Mouse (Mus musculus) ES-Bruce4 (cell line): ENCODE data around the gene Prkar1a. TPM values are rescaled to one million over a fixed set of nuclear protein-coding genes. Genes with fewer than 3 reads are reported as not detected.
A peak's percentile ranks its signal among the peaks of the same experiment; 100 is the strongest.
"Not testable (repeated sequence)": the region's sequence is repeated elsewhere in the genome, so short reads cannot be mapped to it uniquely, and the experiment has no call there.

Experiments used
- H3K27ac ChIP-seq: 2 replicates; pipeline ENCODE4 v1.5.1; 2012; ENCODE audit warnings: low read length, inconsistent platforms; ENCODE audit not compliant: insufficient read depth
- H3K27me3 ChIP-seq: 2 replicates; pipeline ENCODE4 v1.6.1; 2012; ENCODE audit warnings: mild to moderate bottlenecking, low read length, inconsistent platforms; ENCODE audit not compliant: control insufficient read depth, poor library complexity, insufficient read depth, severe bottlenecking
- H3K36me3 ChIP-seq: 2 replicates; pipeline ENCODE4 v1.6.1; 2012; ENCODE audit warnings: inconsistent platforms, mild to moderate bottlenecking, low read length, moderate library complexity; ENCODE audit not compliant: control insufficient read depth, poor library complexity, insufficient read depth, severe bottlenecking
- H3K4me1 ChIP-seq: one replicate; pipeline ENCODE4 v1.8.1; 2011; ENCODE audit warnings: low read length; ENCODE audit not compliant: control insufficient read depth, insufficient read depth
- H3K4me3 ChIP-seq: 2 replicates; pipeline ENCODE4 v1.5.1; 2011; ENCODE audit warnings: low read depth, mild to moderate bottlenecking, low read length
- H3K9ac ChIP-seq: 2 replicates; pipeline ENCODE4 v1.6.1; 2012; ENCODE audit warnings: low read depth, mild to moderate bottlenecking, inconsistent platforms; ENCODE audit not compliant: poor library complexity, severe bottlenecking
- H3K9me3 ChIP-seq: replicated peaks from 2 replicates; pipeline ENCODE4 v1.6.1; 2012; ENCODE audit warnings: mild to moderate bottlenecking, low read length, inconsistent platforms; ENCODE audit not compliant: control insufficient read depth, poor library complexity, insufficient read depth, severe bottlenecking
- CTCF ChIP-seq: IDR thresholded peaks from one replicate; pipeline ENCODE4 v1.8.1; 2011; ENCODE audit warnings: low read depth, low read length
- EP300 ChIP-seq: IDR thresholded peaks from 2 replicates; pipeline ENCODE4 v1.6.1; 2011; ENCODE audit warnings: low read depth, low read length; ENCODE audit not compliant: insufficient read depth
- POLR2A ChIP-seq: IDR thresholded peaks from one replicate; pipeline ENCODE4 v1.8.1; 2011; ENCODE audit warnings: low read length; ENCODE audit not compliant: insufficient read depth
- polyA plus RNA-seq: library from polyadenylated mRNA; stranded (reverse); fragments of >200 nt; gene quantifications from 2 replicates; pipeline ENCODE4 v1.2.4, GENCODE M21; 2011; ENCODE audit warnings: low read depth; ENCODE audit not compliant: missing spikeins, insufficient read depth, insufficient read length

Prkar1a gene
- polyA plus RNA-seq, 1 experiment, result 98.3 TPM

GRCm38 (mm10) chr11:109651566-109652024 lies 2.4 kb downstream of the Prkar1a start:
- Histone ChIP-seq H3K4me1 (no peaks in the 10 kb centered on the region), H3K27me3 (no peaks in the 10 kb centered on the region), H3K36me3 (peaks cover 13% of the 10 kb centered on the region), H3K27ac (no peak overlapping the region), H3K9me3 (no peaks in the 10 kb centered on the region), H3K4me3 (peak overlapping the region; percentile 86), H3K9ac (peak overlapping the region; percentile 96)
- TF ChIP-seq POLR2A (no peak), EP300 (no peak), CTCF (no peak)

- no peaks in the 10 kb centered on the region for H3K4me1 ChIP-seq
- H3K9me3 ChIP-seq, result no peaks in the 10 kb centered on the region
- TF ChIP-seq EP300, result no peak
- H3K27me3 ChIP-seq, result no peaks in the 10 kb centered on the region
- peaks cover 16% of the 10 kb centered on the region for H3K36me3 ChIP-seq
- H3K4me3 ChIP-seq, result no peak overlapping the region
- H3K9ac ChIP-seq, result 0 out of 2 replicates have a peak overlapping the region, but pooled peaks have one; percentile 96
- H3K27ac ChIP-seq, result no peak overlapping the region
These were observed 3.3 kb downstream of the Prkar1a start for GRCm38 (mm10) chr11:109652505-109652904.

GRCm38 (mm10) chr11:109653201-109653600 lies 4.0 kb downstream of the Prkar1a start:
- Histone ChIP-seq H3K27ac (no peak overlapping the region), H3K9ac (no peak overlapping the region), H3K9me3 (no peaks in the 10 kb centered on the region), H3K4me1 (no peaks in the 10 kb centered on the region), H3K4me3 (no peak overlapping the region), H3K36me3 (peaks cover 16% of the 10 kb centered on the region), H3K27me3 (no peaks in the 10 kb centered on the region)
- TF ChIP-seq CTCF (no peak), POLR2A (no peak), EP300 (no peak)

GRCm38 (mm10) chr11:109654581-109654980 lies 5.4 kb downstream of the Prkar1a start:
- Histone ChIP-seq H3K27ac (no peak overlapping the region), H3K27me3 (no peaks in the 10 kb centered on the region), H3K4me1 (no peaks in the 10 kb centered on the region), H3K4me3 (no peak overlapping the region), H3K9ac (no peak overlapping the region), H3K9me3 (no peaks in the 10 kb centered on the region), H3K36me3 (peaks cover 21% of the 10 kb centered on the region)
- TF ChIP-seq CTCF (no peak), EP300 (no peak), POLR2A (no peak)

- no peak for TF ChIP-seq POLR2A
- TF ChIP-seq EP300, result no peak
- no peak for TF ChIP-seq CTCF
- no peak overlapping the region for H3K27ac ChIP-seq
- no peak overlapping the region for H3K9ac ChIP-seq
- H3K9me3 ChIP-seq, result no peaks in the 10 kb centered on the region
- H3K36me3 ChIP-seq, result peaks cover 29% of the 10 kb centered on the region
- H3K4me1 ChIP-seq, result no peaks in the 10 kb centered on the region
- no peaks in the 10 kb centered on the region for H3K27me3 ChIP-seq
- H3K4me3 ChIP-seq, result no peak overlapping the region
These were observed 7.0 kb downstream of the Prkar1a start for GRCm38 (mm10) chr11:109656232-109656631.

- H3K9ac ChIP-seq, H3K9me3 ChIP-seq, H3K27me3 ChIP-seq, H3K4me1 ChIP-seq, H3K27ac ChIP-seq, H3K4me3 ChIP-seq: not testable (repeated sequence)
- H3K36me3 ChIP-seq, result peaks cover 49% of the 10 kb centered on the region
These were observed 11.3 kb downstream of the Prkar1a start for GRCm38 (mm10) chr11:109660526-109660925.
